Mouse (Mus musculus): ENCODE data around the gene 9230102O04Rik.

The 9230102O04Rik gene

DNA sequence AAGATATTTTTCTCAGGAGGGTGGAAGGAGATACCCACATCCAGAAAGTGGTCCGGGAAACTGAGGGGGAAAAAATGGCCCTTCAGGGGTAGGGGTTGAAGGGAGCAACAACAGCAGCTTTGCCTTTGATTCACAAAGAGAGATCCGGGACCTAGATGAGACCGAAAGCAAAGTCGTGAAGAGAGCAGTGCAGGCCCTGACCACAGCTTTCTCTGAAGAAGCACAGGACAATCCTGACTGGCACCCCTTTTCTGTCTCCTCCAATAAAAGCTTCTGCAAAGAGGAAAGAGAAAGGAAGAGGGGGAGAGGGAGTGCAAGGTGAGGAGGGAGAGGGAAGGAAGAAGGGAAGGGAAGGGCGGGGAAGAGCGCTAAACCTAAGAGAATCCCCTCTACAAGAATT lies 17.5 kb downstream of the 9230102O04Rik start:
- DNase-seq (ENCODE audit: low read depth) = no peak

DNA sequence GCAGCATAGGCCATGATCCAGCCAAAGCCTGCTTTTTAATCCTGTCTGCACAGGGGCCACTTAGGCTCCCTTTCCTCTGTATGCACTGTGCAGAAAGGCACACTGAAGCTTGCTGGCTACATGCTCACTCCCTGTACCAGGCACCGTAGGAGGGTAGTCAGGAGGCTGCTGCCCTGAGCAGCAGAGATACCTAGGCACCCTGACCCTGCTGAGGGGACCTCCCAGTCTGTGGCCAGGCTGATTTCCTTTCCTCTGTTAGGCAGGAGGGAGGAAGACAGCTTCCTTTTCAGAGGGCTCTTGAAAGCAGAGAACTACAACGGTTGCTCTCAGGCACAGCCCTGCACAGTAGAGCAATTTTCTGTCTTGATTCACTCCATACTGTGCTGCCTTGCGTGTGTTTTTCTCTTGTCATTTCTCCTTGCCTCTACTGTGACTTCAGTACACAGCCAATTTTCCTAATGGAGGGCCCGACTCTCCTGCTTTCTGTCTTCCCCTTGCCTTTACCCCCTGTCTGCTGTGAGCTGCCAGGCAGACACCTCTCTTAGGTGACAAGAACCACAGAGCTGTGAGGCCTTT lies 18.1 kb downstream of the 9230102O04Rik start:
- no peak for DNase-seq (ENCODE audit: low read depth)

DNA sequence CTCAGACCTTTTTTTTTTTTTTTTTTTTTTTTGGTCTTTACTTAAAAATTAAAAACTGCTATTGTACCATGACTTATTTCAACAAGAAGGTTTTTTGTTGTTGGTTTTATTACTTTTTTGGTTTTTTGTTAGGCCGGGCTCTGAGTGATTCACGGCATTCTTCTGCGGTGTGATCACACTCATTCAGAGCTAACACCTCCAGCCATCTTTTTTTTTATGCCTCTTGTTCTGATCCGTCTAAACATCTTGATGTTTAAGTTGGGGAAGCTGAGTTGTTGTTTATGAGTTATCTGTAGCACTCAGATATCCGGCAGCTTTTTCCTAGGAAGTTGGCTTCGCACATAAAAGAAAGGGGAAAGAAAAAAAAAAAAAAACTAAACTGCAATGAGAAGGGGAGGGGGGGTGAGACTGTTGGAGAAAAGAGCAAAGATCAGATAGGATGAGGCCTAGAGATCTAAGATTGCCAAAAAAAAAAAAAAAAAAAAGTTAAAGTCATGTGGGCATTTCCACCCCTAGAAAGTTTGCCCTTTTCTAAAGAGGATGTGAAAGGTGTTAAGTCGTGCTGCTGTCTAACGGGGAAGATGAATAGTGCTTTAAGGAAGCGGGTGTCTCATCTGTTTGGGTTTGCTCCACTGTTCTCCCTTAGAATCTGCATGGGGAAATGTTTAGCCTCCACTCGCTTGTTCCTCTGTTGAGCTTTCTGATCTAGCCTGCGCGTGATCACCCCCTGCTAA lies 22.1 kb downstream of the 9230102O04Rik start:
- DNase-seq (ENCODE audit: low read depth) = peak; percentile 18

DNA sequence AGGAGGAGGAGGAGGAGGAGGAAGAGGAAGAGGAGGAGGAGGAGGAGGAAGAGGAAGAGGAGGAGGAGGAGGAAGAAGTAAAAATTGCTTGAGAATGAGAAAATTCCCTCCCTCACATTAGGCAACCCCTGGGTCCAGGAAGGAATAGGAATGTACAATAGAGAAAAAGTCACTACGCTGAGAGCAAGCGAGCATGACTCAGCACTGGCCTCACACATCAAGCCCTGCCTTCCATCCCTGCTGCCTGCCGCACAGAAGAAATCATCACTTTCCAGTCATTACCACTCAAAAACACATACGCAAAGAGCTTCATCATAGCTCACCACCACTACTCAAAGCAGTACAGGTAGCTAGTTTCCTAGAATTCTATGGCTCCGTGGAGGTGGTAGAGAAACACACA lies 28.6 kb downstream of the 9230102O04Rik start:
- DNase-seq (ENCODE audit: low read depth) = peak; percentile 60

DNA sequence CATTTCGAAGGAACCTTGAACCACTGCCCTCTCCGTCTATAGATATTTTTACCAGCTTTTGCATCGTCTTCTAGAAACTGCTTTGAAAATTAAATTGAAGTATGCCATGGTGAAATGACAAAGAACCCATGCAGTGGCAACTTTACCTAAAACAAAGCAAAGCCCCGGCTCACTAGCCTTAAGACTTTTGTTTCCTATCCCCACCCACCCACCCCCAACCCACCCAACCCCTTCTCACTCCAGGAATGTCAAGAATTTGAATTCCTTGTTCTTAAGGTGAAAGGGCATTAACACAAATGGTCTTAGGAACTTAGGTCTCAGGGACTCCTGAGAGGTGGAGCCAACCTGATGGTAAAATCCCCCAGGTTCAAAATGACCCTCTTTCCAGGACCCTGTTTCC lies 33.5 kb downstream of the 9230102O04Rik start:
- no peak for DNase-seq (ENCODE audit: low read depth)

GRCm38 (mm10) chr2:9852851-9853576 lies 36.3 kb downstream of the 9230102O04Rik start:
- no peak for DNase-seq (ENCODE audit: low read depth)

GRCm38 (mm10) chr2:9835195-9835594 lies 54.1 kb downstream of the 9230102O04Rik start:
- DNase-seq (ENCODE audit: low read depth) = peak; percentile 16

DNA sequence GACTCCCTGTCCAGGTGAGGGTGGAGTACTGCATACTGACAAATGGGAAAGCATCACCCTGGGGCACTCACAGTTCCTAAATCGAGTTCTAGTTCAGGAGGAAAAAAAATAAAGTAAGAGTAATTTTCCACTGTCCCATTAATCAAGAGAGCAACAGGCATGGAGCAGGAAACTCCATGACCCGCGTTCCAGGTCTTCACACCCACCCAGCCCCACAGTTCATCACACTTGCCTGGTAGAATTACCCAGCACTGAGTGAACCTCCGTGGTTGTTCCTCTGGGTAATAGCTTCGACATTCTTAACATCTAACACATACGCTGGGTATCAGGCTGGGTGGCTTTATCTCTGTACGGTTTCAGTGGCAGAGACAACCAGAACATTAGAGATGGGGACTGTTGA lies 55.6 kb downstream of the 9230102O04Rik start:
- no peak for DNase-seq (ENCODE audit: low read depth)
